Mouse (Mus musculus) ES-E14 (cell line): ENCODE data around the gene Kdelr3.

Source experiments
- CHD2 ChIP-seq: IDR thresholded peaks from 2 replicates; pipeline ENCODE4 v1.6.1; 2014; ENCODE audit warnings: mild to moderate bottlenecking, low read depth, low read length, inconsistent platforms
- HCFC1 ChIP-seq: IDR thresholded peaks from 2 replicates; pipeline ENCODE4 v1.6.1; 2012; ENCODE audit warnings: low read length, inconsistent platforms, borderline replicate concordance; ENCODE audit not compliant: insufficient read depth

DNA sequence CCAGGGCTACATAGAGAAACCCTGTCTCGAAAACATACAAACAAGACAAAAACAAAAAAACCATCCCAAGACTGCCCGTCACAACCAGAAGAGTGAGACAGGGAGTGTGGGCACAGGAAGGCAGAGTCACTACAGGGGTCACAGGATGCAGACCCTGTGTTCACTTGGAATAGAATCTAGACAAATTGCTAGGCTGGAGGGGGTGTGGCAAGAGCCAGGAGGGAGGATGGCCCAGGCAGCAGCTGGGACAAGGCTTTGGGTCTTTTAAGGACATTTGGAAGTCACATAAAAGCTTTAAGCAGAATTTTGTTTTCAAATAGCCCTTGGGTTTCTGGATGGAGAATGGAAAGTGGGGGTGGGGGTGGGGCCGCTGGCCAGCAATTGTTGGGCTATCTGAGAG, 2.4 kb downstream of the Kdelr3 start:
- TF ChIP-seq HCFC1: no peak
- TF ChIP-seq CHD2: no peak
